8 mouse cellular contexts compared by ENCODE assay signal in genomic region chr16:16983131-16983533, GRCm38 (mm10). TPM values are rescaled to one million over a fixed set of nuclear protein-coding genes. Genes with fewer than 3 reads are reported as not detected.
DNase-seq lines count a peak whose midpoint lies in the region; ATAC-seq and TF ChIP-seq lines count a peak whose summit lies in the region.

Mapk1 (plus strand) TSS chr16:16983382.

- in situ Hi-C loops in ES-E14 (cut with MboI; ENCODE audit: low sequenced_read_pairs in 2 of 2, unreplicated experiment in 2 of 2), result no loop called here

- peak within 1 kb of the TSS; percentile 96 for H3K4me3 ChIP-seq in ES-E14 (ENCODE audit: insufficient read depth in 1 of 2, low read depth in 1 of 2, low read length in 2 of 2, poor library complexity in 1 of 2, severe bottlenecking in 1 of 2)
- H3K4me3 ChIP-seq in forebrain, embryonic 15.5 days, result peak within 1 kb of the TSS; percentile 92
- H3K4me3 ChIP-seq in lung, adult 2 months (replicated peaks; ENCODE audit: extremely low read depth, low read depth, low read length), result peak within 1 kb of the TSS; percentile 97

- under 1% methylated on average over 35 of the region's 35 CpGs for WGBS in forebrain, embryonic 15.5 days
- under 1% methylated on average over 35 of the region's 35 CpGs for WGBS in lung, adult 2 months

- H3K9ac ChIP-seq in ES-E14 (ENCODE audit: insufficient read depth, low read depth, low read length, poor library complexity, severe bottlenecking), result peak within 1 kb of the TSS; percentile 91
- H3K9ac ChIP-seq in forebrain, embryonic 15.5 days (replicated peaks), result peak within 1 kb of the TSS; percentile 92

- H3K4me2 ChIP-seq in forebrain, embryonic 15.5 days (replicated peaks), result peak within 1 kb of the TSS; percentile 80

- H3K9me3 ChIP-seq in ES-E14 (ENCODE audit: control insufficient read depth, insufficient read depth, low read depth, low read length), result no peaks in the 10 kb centered on the region
- H3K9me3 ChIP-seq in forebrain, embryonic 15.5 days, result no peaks in the 10 kb centered on the region

- H3K27ac ChIP-seq in ES-E14 (ENCODE audit: insufficient read depth, low read depth, low read length, poor library complexity, severe bottlenecking), result peak within 1 kb of the TSS; percentile 56
- H3K27ac ChIP-seq in forebrain, embryonic 15.5 days (replicated peaks), result peak within 1 kb of the TSS; percentile 98

- TF ChIP-seq POLR2A in lung, adult 2 months (IDR thresholded peaks at IDR 0.05; ENCODE audit: borderline replicate concordance, extremely low read depth, low read depth, low read length), result peak; percentile 98

- peak; percentile 99 for ATAC-seq in forebrain, embryonic 15.5 days (replicated peaks)
- ATAC-seq in neutrophil, adult 5-6 weeks (ENCODE audit: extremely low read depth, insufficient number of reproducible peaks, low FRiP score, poor library complexity, severe bottlenecking), result peak; percentile 100

- H3K36me3 ChIP-seq in ES-E14 (ENCODE audit: control insufficient read depth, insufficient read depth, low read length, poor library complexity, severe bottlenecking), result peaks cover 8% of the 10 kb centered on the region
- H3K36me3 ChIP-seq in forebrain, embryonic 15.5 days, result no peaks in the 10 kb centered on the region; the same call in 1 of the 2 replicates

- TF ChIP-seq CTCF in lung, adult 2 months (IDR thresholded peaks at IDR 0.05; ENCODE audit: insufficient read depth, low read length), result no peak

- DNase-seq in ES-E14 (ENCODE audit: low read depth, low spot score), result peak; percentile 96
- DNase-seq in cerebellum, adult 11-12 months, result peak; percentile 96
- peak; percentile 92 for DNase-seq in heart, postnatal 25 days (ENCODE audit: low spot score)
- peak; percentile 96 to 97 for DNase-seq in layer of hippocampus, adult 18-20 months (ENCODE audit: low spot score in 2 of 2)
- DNase-seq in lung, adult 2 months, result peak; percentile 95
- peak; percentile 95 to 96 for DNase-seq in thymus, adult 18-20 months

- H3K4me1 ChIP-seq in ES-E14 (ENCODE audit: control insufficient read depth in 2 of 2, insufficient read depth in 2 of 2, low read length in 2 of 2, poor library complexity in 1 of 2), result peaks cover 5 to 6% of the 10 kb centered on the region in 2 experiments; a peak in 3 of 4 replicates
- peaks cover 28% of the 10 kb centered on the region for H3K4me1 ChIP-seq in forebrain, embryonic 15.5 days
- peaks cover 2% of the 10 kb centered on the region for H3K4me1 ChIP-seq in lung, adult 2 months (ENCODE audit: control insufficient read depth, insufficient read depth, low read length)

- intact Hi-C loops in heart, postnatal 25 days (cut with DNase I), result no loop called here

- no peaks in the 10 kb centered on the region for H3K27me3 ChIP-seq in forebrain, embryonic 15.5 days

TF ChIP-seq in ES-E14, 5 proteins besides CTCF, POLR2A, EP300 and RAD21:
- peak; percentile 62; the same call in 1 of the 2 replicates for TF ChIP-seq HCFC1 (IDR thresholded peaks at IDR 0.05; ENCODE audit: borderline replicate concordance, insufficient read depth, low read length)
- no peak for TF ChIP-seq CHD2 (IDR thresholded peaks at IDR 0.05; ENCODE audit: low read depth, low read length)

RNA-seq across cellular contexts. Expression of gene Mapk1, which starts in this region (rescaled TPM):
- total RNA-seq in ES-E14 (2012; rRNA removed), result 100 and 136 TPM in 2 replicates
- 186 and 193 TPM in 2 replicates for polyA plus RNA-seq in forebrain, embryonic 15.5 days (2015; fragmentation: Nextera tagmentation; extraction: Ambion mirVana)
- 100 to 1,000 TPM in 1 of 2 experiments, 10 to 100 TPM in 1; 99.1 to 108 TPM for total RNA-seq in heart, postnatal 25 days (2021)
- total RNA-seq in layer of hippocampus, adult 18-20 months (2021), result 100 to 1,000 TPM; 507 to 529 TPM
- 44.2 and 61.0 TPM in 2 replicates for polyA plus RNA-seq in lung, adult 2 months (2012; rRNA removed)
- 130 and 147 TPM in 2 replicates for total RNA-seq in neutrophil, adult 5-6 weeks (2017)

Comparison
In these comparisons a context has a peak if more than half of its experiments do, and no peak if none do; other contexts are left out.
1. Peak in every context shown above with its lines: DNase-seq, ATAC-seq, H3K4me3 ChIP-seq and H3K27ac ChIP-seq.